Mouse (Mus musculus): ENCODE data around the gene Ypel5.

DNA sequence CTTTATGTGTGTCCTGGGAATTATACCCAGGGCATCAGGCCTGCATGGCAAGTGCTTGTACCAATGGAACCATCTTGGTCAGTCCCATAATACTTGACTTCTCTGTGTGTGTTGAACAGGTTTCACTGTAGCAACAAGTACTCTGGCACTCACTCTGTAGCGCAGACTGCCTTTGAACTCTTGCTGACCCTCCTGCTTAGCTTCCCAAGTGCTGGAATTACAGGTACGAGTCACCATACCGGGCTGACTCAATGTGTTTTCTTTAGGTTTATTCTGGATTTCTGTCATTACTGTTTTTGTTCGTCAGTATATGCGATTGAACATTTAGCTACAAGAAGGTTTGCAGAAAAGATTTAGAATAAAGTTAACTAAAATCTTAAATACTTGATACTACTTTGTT lies 61.7 kb downstream of the Ypel5 start:
- TF ChIP-seq POLR2A (IDR thresholded peaks at IDR 0.05; ENCODE audit: borderline replicate concordance, control insufficient read depth, low read depth, low read length) (no peak), CTCF (IDR thresholded peaks at IDR 0.05; ENCODE audit: control insufficient read depth, insufficient read depth, low read length) (no peak)

All from bone marrow, adult 2 months (tissue).